Mouse (Mus musculus): ENCODE results near the gene Becn1.

- TF ChIP-seq POLR2A (IDR thresholded peaks at IDR 0.05; ENCODE audit: borderline replicate concordance, control insufficient read depth, low read depth, low read length) (no peak), CTCF (IDR thresholded peaks at IDR 0.05; ENCODE audit: control insufficient read depth, insufficient read depth, low read length) (no peak)
Observed at GRCm38 (mm10) chr11:101307744-101308143, 5.7 kb upstream of the Becn1 start.
